25 mouse cellular contexts compared by ENCODE assay signal in the genomic region with DNA sequence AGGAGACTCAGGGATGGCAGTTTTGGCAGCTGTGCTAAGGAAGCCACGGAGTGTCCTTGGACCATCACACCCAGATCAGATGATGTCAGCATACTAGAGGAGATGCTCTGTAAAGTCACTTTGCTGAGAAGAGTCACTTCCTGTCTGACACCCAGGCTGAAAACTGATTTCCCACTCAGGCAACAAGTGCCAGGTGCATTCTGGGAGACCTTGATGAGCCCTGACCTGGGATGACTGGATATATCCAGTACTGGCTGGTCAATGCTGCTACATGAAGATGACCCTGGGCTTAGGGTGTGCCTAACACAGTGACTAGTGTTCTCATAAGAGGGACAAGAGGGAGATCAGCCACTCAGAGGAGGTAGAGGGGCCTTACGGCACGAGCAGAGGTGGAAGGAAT.
"Had no signal": no experiment of that assay in that cellular context is flagged by ENCODE, and none has a peak within 500 bp of the region (broad histone marks: within the 10 kb centered on the region; RNA-seq: fewer than 3 reads in every experiment).

No protein-coding gene starts in this region.

- H3K4me1 ChIP-seq: liver, embryonic 13.5 days; liver, embryonic 15.5 days had no signal

- DNase-seq: gastrocnemius, adult 2 months; gastrocnemius, postnatal 10 days; gastrocnemius, postnatal 25 days; heart, adult 18-20 months; heart, postnatal 14 days; heart, postnatal 36 days; kidney, adult 11 months; kidney, adult 2 months; kidney, postnatal 10 days; kidney, postnatal 25 days; kidney, postnatal 4 days; liver; liver, embryonic 13.5 days had no signal

- H3K9me3 ChIP-seq: heart, embryonic 10.5 days; heart, embryonic 12.5 days; hindbrain, embryonic 10.5 days; hindbrain, embryonic 12.5 days; limb, embryonic 10.5 days; limb, embryonic 12.5 days; liver, embryonic 13.5 days; liver, embryonic 15.5 days had no signal

- ATAC-seq: hindbrain, embryonic 16.5 days; intestine, embryonic 16.5 days had no signal

- H3K27ac ChIP-seq: gastrocnemius, adult 2 months; heart, embryonic 10.5 days; hindbrain, embryonic 10.5 days; hindbrain, embryonic 12.5 days; hindbrain, embryonic 14.5 days; layer of hippocampus, adult 2 months; limb, embryonic 10.5 days; limb, embryonic 12.5 days; liver, embryonic 13.5 days; liver, embryonic 15.5 days had no signal

- H3K4me3 ChIP-seq: gastrocnemius, adult 2 months; heart, embryonic 10.5 days; heart, embryonic 12.5 days; hindbrain, embryonic 10.5 days; hindbrain, embryonic 12.5 days; layer of hippocampus, adult 2 months; limb, embryonic 10.5 days; limb, embryonic 12.5 days; liver, embryonic 13.5 days; liver, embryonic 15.5 days had no signal

- H3K36me3 ChIP-seq: heart, embryonic 10.5 days; heart, embryonic 12.5 days; hindbrain, embryonic 10.5 days; hindbrain, embryonic 12.5 days; limb, embryonic 10.5 days; limb, embryonic 12.5 days; liver, embryonic 13.5 days; liver, embryonic 15.5 days had no signal

- H3K4me2 ChIP-seq: heart, embryonic 12.5 days; hindbrain, embryonic 12.5 days; hindbrain, embryonic 14.5 days; limb, embryonic 12.5 days; liver, embryonic 11.5 days; liver, embryonic 13.5 days; liver, embryonic 15.5 days had no signal

- H3K27me3 ChIP-seq: heart, embryonic 12.5 days; hindbrain, embryonic 12.5 days; limb, embryonic 12.5 days; liver, embryonic 13.5 days; liver, embryonic 15.5 days had no signal

- H3K9ac ChIP-seq: heart, embryonic 12.5 days; hindbrain, embryonic 12.5 days; hindbrain, embryonic 14.5 days; limb, embryonic 12.5 days; liver, embryonic 13.5 days; liver, embryonic 15.5 days had no signal
